Mouse (Mus musculus) forebrain, embryonic 11.5 days (tissue): ENCODE results near the gene Tbc1d2b. TPM values are rescaled to one million over a fixed set of nuclear protein-coding genes. Genes with fewer than 3 reads are reported as not detected.

Experiments
- ATAC-seq: fragments of 200-750 bp; cut with Nextera tagmentation; replicated peaks from 2 replicates; pipeline ENCODE4 v1.8.0; 2017; ENCODE audit warnings: moderate TSS enrichment; ENCODE audit not compliant: low FRiP score
- DNase-seq: peaks from one replicate; pipeline ENCODE4 v3.0.0-alpha.2; 2017; ENCODE audit warnings: low spot score
- H3K27ac ChIP-seq: fragments of 300-500 bp; sonication (generic); 2 replicates; pipeline ENCODE4 v1.5.1; 2014; ENCODE audit warnings: low read depth, low read length
- H3K27me3 ChIP-seq: fragments of 300-500 bp; sonication (generic); 2 replicates; pipeline ENCODE4 v1.6.1; 2014; ENCODE audit warnings: mild to moderate bottlenecking, low read length, mixed read lengths; ENCODE audit not compliant: control insufficient read depth, insufficient read depth
- H3K36me3 ChIP-seq: fragments of 300-500 bp; sonication (generic); 2 replicates; pipeline ENCODE4 v1.6.1; 2014; ENCODE audit warnings: mild to moderate bottlenecking, low read length, moderate library complexity, mixed read lengths; ENCODE audit not compliant: control insufficient read depth, insufficient read depth
- H3K4me1 ChIP-seq: fragments of 300-500 bp; sonication (generic); replicated peaks from 2 replicates; pipeline ENCODE4 v1.6.1; 2014; ENCODE audit warnings: low read length, mixed read lengths; ENCODE audit not compliant: control insufficient read depth, insufficient read depth
- H3K4me2 ChIP-seq: fragments of 300-500 bp; sonication (generic); 2 replicates; pipeline ENCODE4 v1.6.1; 2014; ENCODE audit warnings: low read depth, mild to moderate bottlenecking, low read length, moderate library complexity, mixed read lengths; ENCODE audit not compliant: severe bottlenecking
- H3K4me3 ChIP-seq: fragments of 300-500 bp; sonication (generic); 2 replicates; pipeline ENCODE4 v1.5.1; 2014; ENCODE audit warnings: low read depth, low read length
- H3K9ac ChIP-seq: fragments of 300-500 bp; sonication (generic); 2 replicates; pipeline ENCODE4 v1.6.1; 2014; ENCODE audit warnings: low read length
- H3K9me3 ChIP-seq: fragments of 300-500 bp; sonication (generic); 2 replicates; pipeline ENCODE4 v1.6.1; 2016; ENCODE audit warnings: low read length, mixed read lengths; ENCODE audit not compliant: control insufficient read depth
- WGBS: fragments of 180-500 bp; shearing (Covaris S2); extraction: QIAGEN DNeasy Blood & Tissue Kit; methylation state at CpG from one replicate; pipeline ENCODE4 v1.1.7; 2014; 5-methylcytosine and 5-hydroxymethylcytosine counted together
- polyA plus RNA-seq: library from polyadenylated mRNA; unstranded; fragments of >200 nt; fragmentation: Nextera tagmentation; extraction: Ambion mirVana; gene quantifications from 2 replicates; pipeline ENCODE4 v1.2.1, GENCODE M21; 2014

Gene Tbc1d2b
- polyA plus RNA-seq, 1 experiment from 2014 or later: 11.6 TPM

DNA sequence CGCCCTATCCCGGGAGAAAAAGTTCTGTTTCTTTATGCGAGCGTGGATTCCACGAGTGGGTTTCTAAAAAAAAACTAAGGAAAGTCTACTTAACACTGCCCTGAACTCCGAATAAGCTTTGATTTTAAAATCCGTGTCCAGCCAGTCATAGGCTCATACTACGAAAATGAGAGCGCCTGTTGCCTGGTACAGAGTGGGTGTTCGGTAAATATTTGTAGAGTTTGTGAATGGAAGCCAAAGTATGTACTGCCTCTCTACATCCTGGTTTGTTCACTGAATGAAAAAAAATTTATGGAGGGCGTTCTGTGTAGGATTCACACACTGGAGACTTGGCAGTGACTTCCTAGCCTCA, 316 bp upstream of the Tbc1d2b start:
- no peak overlapping the region for H3K27ac ChIP-seq
- peaks cover 4% of the 10 kb centered on the region; the same call in 1 of the 2 replicates for H3K4me1 ChIP-seq
- H3K9ac ChIP-seq: peak overlapping the region; percentile 79
- WGBS: 25% methylated on average over 11 of the region's 11 CpGs
- ATAC-seq (peak; percentile 25), DNase-seq (no peak)
- no peaks in the 10 kb centered on the region for H3K9me3 ChIP-seq
- H3K27me3 ChIP-seq: no peaks in the 10 kb centered on the region
- peak overlapping the region; percentile 75 for H3K4me3 ChIP-seq
- H3K4me2 ChIP-seq: peak overlapping the region; percentile 77
- no peaks in the 10 kb centered on the region for H3K36me3 ChIP-seq

DNA sequence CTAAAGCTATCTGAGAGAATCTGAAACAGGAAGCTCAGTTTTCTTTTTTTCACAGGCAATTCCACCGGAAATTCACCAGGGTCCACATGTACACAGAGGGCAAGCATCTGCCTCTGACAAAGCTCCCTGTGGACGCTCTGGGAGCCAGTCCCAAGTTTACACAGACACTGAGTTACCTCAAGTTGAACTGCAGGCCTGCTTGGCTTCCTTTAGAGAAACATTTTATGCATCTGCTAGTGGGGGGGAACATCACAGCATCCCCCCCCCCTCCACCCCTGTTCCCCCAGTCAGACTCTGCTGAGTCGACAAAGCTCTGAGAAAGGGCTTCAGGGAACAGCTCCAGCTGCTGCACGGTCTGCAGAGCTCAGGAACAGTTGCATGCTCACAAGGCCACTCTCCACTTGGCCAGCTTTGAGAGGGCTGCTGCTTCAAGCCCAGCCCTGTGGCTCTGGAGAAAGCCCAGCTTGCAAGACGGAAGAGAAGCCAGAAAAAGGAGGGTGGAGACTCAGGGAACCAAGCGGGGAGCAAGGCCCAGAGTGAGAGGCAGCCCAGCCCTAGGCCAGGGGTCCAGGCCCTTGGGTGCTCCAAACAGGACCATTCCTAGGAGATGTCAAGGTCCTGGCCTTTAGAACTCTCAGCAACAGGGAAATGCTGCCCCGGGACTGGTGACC, 1.5 kb downstream of the Tbc1d2b start:
- H3K9ac ChIP-seq: peak overlapping the region; percentile 79; the same call in 1 of the 2 replicates
- ATAC-seq: no peak

DNA sequence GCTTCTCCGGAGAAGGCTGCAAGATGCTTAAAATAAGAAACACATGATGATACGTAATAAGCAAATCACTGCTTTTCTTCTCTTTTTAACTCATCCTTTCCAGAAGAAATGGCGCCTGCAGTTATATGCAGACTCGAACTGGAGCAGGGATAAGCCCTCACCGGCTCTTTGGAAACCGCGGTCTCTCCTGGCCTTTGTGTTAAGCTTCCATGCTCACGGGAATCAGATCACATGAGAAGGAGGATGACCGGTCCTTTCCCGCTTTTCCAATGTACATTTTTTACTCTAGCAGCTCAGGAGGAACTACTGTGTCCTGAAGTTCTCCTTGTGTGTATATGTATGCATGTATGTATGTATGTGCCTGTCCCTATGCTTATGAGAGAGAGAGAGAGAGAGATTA, 3.7 kb downstream of the Tbc1d2b start:
- no peak overlapping the region for H3K9ac ChIP-seq
- ATAC-seq (no peak), DNase-seq (no peak)
- H3K4me3 ChIP-seq: no peak overlapping the region
- H3K9me3 ChIP-seq: no peaks in the 10 kb centered on the region
- no peak overlapping the region for H3K4me2 ChIP-seq
- H3K27me3 ChIP-seq: no peaks in the 10 kb centered on the region
- 89% methylated on average over 10 of the region's 10 CpGs for WGBS
- H3K27ac ChIP-seq: no peak overlapping the region
- H3K36me3 ChIP-seq: no peaks in the 10 kb centered on the region
- H3K4me1 ChIP-seq: peaks cover 4% of the 10 kb centered on the region; the same call in 1 of the 2 replicates

More for the DNA sequence above, 1.5 kb downstream of the Tbc1d2b start:
- Histone ChIP-seq H3K4me2 (peak overlapping the region; percentile 77), H3K4me1 (peaks cover 4% of the 10 kb centered on the region; the same call in 1 of the 2 replicates), H3K9me3 (no peaks in the 10 kb centered on the region), H3K27ac (no peak overlapping the region), H3K4me3 (peak overlapping the region; percentile 75), H3K27me3 (no peaks in the 10 kb centered on the region), H3K36me3 (no peaks in the 10 kb centered on the region)
- WGBS: 42% methylated on average over 7 of the region's 7 CpGs
- no peak for DNase-seq

DNA sequence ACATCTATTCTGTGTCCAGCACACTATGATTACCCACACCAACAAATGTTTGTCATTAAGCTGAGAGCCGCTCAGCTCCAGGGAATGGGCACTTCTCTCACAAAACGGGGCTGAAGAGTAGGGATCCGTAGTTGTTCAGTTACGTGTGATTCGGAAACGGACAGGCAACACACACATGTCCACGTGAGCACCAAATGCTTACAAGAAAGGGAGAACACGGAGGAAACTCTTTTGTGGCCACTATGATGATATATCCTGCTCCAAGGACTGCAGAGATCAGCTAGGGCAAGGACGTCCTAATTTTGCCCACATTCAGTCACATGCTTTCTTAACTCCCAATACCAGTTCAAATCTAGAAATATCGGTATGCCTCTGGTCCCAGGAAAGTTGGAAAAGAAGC, 4.5 kb downstream of the Tbc1d2b start:
- DNase-seq: no peak
- ATAC-seq: no peak

DNA sequence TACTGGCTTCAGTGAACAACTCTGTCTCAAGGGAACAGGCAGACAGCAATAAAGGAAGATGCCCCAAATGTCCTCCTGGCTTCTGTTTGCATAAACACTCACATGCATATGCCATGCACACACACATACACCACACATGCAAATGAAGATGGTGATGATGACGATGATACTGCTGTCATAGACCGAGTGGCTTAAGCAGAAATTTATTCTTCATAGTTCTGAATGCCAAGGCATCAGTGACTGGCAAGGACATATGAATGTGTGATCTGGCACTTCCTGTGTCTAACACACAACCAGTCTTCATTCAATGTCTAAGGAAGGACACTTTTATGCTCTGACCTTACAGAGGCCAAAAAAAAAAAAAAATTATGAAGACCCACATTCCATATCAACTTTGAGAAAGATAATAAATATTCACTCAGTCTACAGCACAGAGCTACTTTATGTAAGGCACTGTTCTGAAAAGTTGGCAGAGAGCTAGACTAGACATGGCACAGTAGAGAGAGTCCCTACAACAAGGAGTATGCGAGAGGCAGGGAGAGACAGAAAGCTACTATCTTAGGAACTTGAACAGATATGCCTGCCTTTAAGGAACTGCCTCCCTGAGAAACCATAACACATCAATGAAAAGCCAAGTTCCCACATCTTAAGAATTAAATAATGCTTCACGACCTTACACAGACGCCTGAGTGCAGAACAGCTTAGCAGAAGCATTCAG, 5.1 kb downstream of the Tbc1d2b start:
- no peaks in the 10 kb centered on the region for H3K36me3 ChIP-seq
- H3K27me3 ChIP-seq: no peaks in the 10 kb centered on the region
- peaks cover 4% of the 10 kb centered on the region; the same call in 1 of the 2 replicates for H3K4me1 ChIP-seq
- WGBS: 95% methylated on average over 5 of the region's 5 CpGs
- H3K9ac ChIP-seq: no peak overlapping the region
- DNase-seq (no peak), ATAC-seq (no peak)
- no peaks in the 10 kb centered on the region for H3K9me3 ChIP-seq
- no peak overlapping the region for H3K4me2 ChIP-seq
- H3K4me3 ChIP-seq: no peak overlapping the region
- H3K27ac ChIP-seq: no peak overlapping the region

More for the DNA sequence above, 4.5 kb downstream of the Tbc1d2b start:
- Histone ChIP-seq H3K27ac (no peak overlapping the region), H3K27me3 (no peaks in the 10 kb centered on the region), H3K36me3 (no peaks in the 10 kb centered on the region), H3K9ac (no peak overlapping the region), H3K4me3 (no peak overlapping the region), H3K4me1 (peaks cover 4% of the 10 kb centered on the region; the same call in 1 of the 2 replicates), H3K4me2 (no peak overlapping the region), H3K9me3 (no peaks in the 10 kb centered on the region)
- WGBS: 91% methylated on average over 10 of the region's 10 CpGs

DNA sequence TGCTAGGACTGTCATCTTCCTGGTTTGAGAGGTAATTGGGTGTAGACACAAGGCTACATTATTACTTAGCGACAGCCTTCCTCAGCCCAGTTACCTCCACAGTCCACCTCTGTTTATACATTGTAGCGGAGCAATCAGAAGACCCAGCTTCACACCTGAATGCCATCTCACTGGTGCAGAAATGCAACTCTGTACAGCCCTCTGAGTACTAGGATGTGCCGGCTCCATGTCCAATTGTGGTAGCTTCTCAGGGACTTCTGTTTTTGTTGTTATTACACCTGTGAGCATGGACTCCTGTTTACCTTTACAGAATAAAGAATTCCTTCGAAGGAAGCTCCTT, 7.3 kb downstream of the Tbc1d2b start:
- Histone ChIP-seq H3K9ac (no peak overlapping the region), H3K27ac (no peak overlapping the region), H3K27me3 (no peaks in the 10 kb centered on the region), H3K4me3 (no peak overlapping the region), H3K4me1 (0 out of 2 replicates have a peak, but pooled peaks cover 2% of the 10 kb centered on the region), H3K9me3 (no peaks in the 10 kb centered on the region), H3K4me2 (no peak overlapping the region), H3K36me3 (no peaks in the 10 kb centered on the region)
- ATAC-seq: no peak
- WGBS: 91% methylated on average over 4 of the region's 4 CpGs
- no peak for DNase-seq

DNA sequence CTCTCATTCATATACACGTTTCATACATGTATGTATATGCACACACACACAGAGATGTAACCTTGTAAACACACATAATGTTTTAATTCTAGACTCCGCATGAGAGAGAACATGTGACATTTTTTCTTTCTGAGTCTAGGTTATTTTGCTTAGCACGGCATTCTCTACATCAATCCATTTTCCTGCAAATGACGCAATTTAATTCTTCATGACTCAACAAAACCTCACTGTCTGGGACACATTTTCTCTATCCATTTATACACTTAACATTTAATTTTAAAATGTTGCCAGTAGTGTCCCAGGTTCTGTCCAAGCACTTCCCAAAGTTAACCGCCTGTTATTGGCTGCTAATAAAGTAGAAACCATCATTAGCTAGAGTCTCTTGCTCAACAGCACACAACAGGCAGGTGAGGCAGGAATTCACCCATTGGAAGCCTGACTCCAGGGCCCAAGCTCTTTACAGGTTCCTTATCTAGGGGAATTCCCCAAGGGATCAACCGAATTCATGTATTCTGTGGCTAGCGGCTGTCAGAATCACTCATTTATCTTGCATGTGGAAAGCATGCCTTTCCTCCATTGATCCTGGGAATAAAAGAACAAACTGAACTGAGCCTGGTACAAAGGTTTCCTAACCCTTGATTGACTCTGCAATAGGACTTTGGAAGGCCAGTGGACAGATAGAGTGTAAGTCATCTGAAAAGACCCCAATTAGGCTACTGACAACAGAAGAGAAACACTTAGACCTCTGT, 7.8 kb downstream of the Tbc1d2b start:
- no peaks in the 10 kb centered on the region for H3K36me3 ChIP-seq
- no peaks in the 10 kb centered on the region for H3K27me3 ChIP-seq
- WGBS: 89% methylated on average over 7 of the region's 7 CpGs
- DNase-seq: no peak
- H3K4me3 ChIP-seq: no peak overlapping the region
- 0 out of 2 replicates have a peak, but pooled peaks cover 2% of the 10 kb centered on the region for H3K4me1 ChIP-seq
- H3K9ac ChIP-seq: no peak overlapping the region
- no peak for ATAC-seq
- H3K27ac ChIP-seq: no peak overlapping the region
- H3K4me2 ChIP-seq: no peak overlapping the region
- no peaks in the 10 kb centered on the region for H3K9me3 ChIP-seq

DNA sequence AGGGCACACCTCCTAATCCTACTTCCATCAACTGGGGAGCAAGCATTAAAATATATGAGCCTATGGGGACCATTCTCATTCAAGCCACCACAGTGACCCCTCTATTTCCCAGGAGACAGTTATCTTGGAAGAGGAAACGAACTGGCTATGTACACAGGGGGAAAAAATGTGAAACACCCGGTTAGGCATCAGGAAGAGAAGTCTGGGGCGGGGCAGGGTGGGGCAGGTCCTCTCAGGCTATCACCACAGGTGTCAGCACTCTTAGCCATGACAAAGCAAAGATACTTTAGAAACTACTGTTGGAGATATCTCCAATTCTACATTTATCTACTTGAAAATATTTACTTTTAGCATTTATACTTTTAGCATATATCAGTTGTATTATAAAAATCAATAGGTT, 8.5 kb downstream of the Tbc1d2b start:
- Histone ChIP-seq H3K27me3 (no peaks in the 10 kb centered on the region), H3K9me3 (no peaks in the 10 kb centered on the region), H3K4me3 (no peak overlapping the region), H3K36me3 (no peaks in the 10 kb centered on the region), H3K9ac (no peak overlapping the region), H3K4me2 (no peak overlapping the region), H3K4me1 (no peaks in the 10 kb centered on the region), H3K27ac (no peak overlapping the region)
- DNase-seq (no peak), ATAC-seq (no peak)
- WGBS: 83% methylated on average over 3 of the region's 3 CpGs
